Mouse (Mus musculus): ENCODE measurements around the gene Adpgk.

Adpgk gene
- long read RNA-seq, experiment 1, transcript Adpgk-201 (7 exons, 2,464 nt) = major isoform, 11 of 19 reads
- long read RNA-seq, experiment 1, transcript Adpgk-205 (7 exons, 2,484 nt) = minor isoform, 6 of 19 reads
- long read RNA-seq, experiment 1, partial matches to known transcripts = 0 of 19 reads
- long read RNA-seq, experiment 1, other reads (novel, unspliced or antisense) = 2 of 19 reads
- long read RNA-seq, experiment 2, transcript Adpgk-205 (7 exons, 2,484 nt) = minor isoform, 10 of 23 reads
- long read RNA-seq, experiment 2, transcript Adpgk-201 (7 exons, 2,464 nt) = major isoform, 12 of 23 reads
- long read RNA-seq, experiment 2, partial matches to known transcripts = 1 of 23 reads
- long read RNA-seq, experiment 2, other reads (novel, unspliced or antisense) = 0 of 23 reads

DNA sequence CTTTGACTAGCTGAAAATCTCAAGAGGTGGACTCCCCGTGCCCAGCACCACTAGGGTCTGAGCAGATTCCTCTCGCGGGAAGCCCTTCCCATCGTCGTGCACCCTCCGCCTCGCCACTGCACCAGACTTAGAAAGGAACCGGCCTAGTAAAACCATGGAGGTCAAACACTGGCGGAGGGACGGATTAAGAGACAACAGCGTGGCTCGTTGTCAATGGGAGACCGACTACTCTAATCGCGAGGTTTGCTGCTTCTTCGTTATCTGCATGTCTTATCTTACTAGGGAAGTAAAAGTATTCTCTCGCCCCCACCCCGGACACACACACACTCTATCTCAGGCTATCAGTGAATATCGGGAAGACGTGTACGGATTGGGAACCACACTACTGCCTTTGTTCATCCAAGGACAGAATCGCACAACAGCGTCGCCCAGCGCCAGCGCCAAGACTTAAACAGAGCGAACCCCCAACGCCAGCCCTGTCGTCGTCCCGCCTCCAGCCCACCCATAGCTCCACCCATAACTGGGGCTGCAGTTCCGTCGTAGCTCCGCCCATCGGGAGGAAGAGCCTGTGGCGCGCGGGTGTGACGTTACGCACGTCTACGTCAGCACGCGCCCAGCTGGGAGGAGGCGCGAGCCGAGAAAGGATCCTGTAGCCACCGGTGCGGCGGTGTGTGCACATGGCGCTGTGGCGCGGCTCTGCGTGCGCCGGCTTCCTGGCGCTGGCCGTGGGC, at the start of gene Adpgk:
TSS of gene Adpgk (plus strand) at position 602 of the 731 bp plus-strand sequence.
- intact Hi-C loops (cut with DNase I) = loop anchor here (10.0 kb wide), 1 partner anchor 194 kb away; the partner anchor contains the start of gene Arih1

DNA sequence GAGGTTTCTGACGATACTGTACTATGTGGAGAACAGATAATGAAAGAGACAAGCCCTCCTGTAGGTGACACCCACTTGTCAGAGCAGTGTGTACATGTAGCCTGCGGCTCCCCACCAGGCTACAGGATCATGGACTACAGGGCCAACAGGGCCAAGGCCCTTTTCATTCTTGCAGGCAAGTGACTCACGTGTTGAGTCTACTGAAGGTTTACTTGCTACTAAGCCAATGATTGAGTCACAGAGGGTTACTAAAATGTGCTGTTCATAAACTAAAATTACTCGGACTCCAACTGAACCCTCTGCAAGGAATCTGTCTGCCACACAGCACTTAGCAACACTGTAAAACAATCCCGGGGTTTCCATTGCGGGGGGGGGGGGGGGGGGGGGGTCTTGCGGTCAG, 46.2 kb upstream of the Adpgk start:
- intact Hi-C loops (cut with DNase I) = no loop called here

DNA sequence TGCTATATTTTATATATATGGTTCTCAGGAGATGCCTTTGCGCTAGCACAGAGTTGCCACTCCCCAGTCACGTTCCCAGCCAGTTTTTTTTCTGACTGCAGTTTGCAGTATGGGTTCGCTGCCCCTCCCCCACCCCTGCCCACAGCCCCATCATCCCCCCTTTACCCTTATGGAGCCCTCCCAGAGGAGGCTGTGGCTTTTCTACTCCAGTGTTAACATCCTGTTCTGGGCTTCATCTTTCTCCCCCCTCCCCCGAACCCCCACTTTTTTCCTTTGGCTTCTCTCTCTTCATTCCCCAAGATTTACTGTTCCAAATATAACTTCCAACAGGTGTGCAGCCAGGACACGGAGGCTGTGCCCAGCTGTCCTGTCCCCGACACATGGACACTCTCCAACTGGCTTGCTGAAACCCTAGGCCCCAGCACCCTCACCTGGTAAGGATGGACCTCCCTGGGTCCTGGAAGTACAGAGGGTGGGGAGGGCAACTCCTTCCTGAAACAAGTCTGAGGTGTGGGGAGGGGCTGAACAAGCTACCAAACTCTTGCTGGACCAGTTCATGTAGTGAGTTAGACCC, 44.8 kb upstream of the Adpgk start:
- intact Hi-C loops (cut with DNase I) = no loop called here

DNA sequence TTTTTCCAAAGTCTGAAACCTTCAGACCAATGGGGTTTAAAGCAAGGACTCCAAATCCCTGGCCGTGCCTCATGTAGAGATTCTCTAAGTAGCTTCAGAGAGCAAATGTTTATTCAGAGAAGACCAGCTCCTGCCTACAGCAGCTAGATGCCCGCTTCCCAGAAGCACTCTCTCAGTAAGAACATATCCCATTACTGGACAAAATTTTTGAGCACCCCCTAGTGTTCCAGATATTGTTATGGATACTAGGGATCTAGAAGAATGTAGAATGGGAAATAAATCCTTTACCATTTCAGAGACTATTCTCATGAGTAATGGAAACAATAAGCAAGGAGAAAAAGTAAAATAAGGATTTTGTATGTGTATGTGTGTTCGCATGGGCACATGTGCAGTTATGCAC, 42.0 kb upstream of the Adpgk start:
- intact Hi-C loops (cut with DNase I) = no loop called here

DNA sequence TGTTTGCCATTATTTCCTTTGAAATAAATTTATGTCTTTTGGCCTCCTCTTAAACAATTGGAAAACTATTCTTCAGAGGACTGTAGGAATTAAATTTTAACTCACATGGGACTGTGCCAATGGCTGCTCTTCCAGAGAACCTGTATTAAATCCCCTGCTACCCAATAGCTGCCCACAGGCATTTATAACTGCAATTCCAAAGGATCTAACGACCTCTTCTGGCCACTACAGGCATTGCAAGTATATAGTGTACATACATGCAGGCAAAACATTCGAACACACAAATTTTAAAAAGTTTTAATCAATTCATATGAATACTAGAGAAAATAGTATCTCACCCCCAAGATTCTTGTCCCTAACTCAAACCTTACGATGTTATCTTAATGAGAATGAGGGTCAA, 41.1 kb upstream of the Adpgk start:
- intact Hi-C loops (cut with DNase I) = no loop called here

DNA sequence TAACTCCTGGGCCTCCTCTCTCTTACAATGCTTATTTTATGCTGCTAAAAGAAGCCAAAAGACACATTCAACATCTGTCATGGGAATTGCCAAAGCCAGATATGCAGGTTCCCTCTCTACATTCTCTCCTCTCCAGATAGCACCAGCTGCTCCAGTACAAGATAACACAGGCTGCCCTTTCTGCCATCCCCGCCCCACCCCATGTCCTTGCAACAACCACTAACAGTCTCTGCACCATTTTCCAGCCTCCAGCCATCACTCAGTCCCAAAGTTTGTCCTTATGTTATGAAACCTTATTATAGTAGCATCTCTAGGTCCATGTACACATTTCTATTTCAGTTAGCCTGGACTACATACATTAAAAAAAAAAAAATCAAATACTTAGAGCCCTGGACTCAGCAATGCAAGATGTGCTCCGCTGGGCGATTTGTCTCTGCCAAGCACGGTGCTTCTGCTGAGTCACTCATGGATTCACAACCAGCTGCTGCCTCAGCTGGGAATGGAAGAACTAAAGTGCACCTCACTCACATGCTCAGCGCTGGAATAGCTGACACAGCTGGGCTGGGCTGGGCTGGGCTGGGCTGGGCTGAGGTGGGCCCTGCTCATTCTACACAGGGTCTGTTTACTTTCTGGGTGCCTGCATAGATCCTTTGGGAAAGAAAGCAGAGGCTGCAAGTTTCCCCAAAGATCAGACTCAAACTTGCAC, 36.5 kb upstream of the Adpgk start:
- intact Hi-C loops (cut with DNase I) = no loop called here

DNA sequence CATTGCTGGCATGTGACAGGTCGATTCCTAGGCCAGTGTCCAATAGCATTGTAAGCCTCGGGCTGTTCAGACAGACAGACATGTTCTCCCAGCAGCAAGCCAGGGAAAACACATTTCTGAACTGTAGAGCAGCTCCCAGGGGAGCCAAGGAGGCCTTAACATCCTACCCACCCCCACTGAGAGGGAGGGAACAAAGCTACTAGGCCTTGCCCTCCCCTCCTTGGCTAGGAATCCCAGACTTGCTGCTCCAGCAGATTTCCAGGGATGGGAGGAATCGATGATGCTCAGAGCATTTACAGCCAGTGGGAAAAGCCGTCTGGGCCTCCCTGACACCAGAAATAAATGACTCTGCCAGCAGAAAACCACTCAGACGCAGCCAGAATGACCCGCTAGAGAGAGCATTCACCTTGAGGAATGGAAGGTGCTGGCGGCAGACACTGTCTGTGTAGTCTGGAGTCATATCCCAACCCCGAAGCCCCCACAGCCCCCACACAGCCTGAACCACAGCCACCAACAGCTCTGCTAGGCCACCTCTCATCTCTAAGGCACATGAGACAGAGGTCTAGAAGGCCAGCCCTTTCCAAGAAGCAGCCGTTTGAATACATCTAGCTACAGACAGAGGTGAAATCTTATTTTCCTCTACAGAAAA, 31.4 kb upstream of the Adpgk start:
- intact Hi-C loops (cut with DNase I) = no loop called here

DNA sequence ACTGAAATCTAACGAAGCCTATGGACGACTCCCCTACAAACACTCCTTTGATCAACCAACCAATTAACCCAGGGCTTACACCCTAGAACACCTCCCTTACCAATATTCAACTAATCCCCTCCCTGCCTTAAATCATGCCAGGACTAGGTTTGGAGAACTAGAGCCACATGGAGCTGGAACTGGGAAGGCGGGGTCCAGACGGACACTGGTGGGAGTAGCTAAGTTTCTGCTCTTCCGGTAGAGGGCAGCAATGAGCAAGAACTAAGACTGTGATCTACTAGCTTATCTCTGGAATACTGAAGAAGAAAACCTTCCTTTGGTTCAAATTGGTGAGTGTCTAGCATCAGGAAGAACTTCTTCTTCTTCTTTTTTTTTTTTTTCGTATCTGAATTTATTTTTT, 25.0 kb upstream of the Adpgk start:
- intact Hi-C loops (cut with DNase I) = loop anchor here (5.0 kb wide), 1 partner anchor 254 kb away; no protein-coding TSS in a partner anchor

DNA sequence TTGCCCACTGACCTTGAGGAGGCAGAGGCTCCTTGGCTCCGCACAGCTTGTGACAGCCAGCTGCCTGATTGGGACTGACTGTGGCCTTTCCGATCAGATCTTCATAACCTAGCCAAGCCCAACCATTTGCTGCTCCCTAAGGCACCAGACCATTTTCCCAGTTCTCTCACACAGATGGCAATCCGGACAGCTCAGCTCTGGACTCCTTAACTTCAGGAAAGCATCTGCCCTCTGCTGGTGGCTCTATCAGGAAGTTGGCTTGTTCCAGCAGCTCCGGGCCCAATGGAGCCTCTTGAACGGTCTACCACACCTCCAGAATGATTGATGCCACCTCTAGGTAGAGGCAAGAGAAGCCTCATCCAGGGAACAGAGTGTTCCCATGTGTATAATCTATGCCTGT, 21.6 kb upstream of the Adpgk start:
- intact Hi-C loops (cut with DNase I) = loop anchor here (5.0 kb wide), 1 partner anchor 257 kb away; no protein-coding TSS in a partner anchor

DNA sequence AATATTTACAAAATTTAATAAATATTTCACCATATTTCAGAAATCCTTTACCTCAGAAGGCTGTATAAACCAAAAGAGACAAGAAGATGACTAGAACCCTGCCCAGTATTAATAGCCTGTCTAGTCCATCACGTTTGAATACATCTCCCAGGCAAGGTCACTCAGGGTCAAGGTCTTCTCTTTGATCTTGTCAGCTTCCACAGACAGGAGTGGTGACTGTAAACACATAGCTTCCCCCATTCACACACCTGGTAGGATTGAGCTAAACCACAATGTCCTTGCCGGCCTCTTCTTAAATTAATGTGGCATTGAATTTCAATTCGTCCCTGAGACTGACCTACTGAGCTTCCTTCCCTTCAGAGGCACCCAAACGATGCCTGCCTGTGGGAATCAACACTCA, 20.3 kb upstream of the Adpgk start:
- intact Hi-C loops (cut with DNase I) = no loop called here

DNA sequence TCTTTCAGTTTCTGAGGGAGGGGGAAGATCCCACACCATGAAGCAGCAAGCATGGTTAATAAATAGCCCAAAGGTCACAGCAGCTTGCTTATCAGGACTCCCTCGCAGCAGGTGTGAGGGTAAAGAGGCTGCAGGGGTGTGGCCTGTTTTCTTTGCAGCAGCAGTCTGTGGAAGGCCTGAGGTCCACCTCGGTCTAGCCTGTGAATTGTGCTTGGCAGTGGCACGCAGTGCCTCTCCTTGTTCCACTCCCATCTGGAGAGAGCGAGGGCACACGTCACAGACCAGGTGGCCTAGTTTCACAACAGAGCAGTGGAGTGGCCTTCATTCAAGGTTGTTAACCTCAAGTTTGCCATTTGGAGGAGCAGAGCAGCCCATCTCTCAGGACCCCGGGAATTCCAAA, 19.6 kb upstream of the Adpgk start:
- intact Hi-C loops (cut with DNase I) = no loop called here

DNA sequence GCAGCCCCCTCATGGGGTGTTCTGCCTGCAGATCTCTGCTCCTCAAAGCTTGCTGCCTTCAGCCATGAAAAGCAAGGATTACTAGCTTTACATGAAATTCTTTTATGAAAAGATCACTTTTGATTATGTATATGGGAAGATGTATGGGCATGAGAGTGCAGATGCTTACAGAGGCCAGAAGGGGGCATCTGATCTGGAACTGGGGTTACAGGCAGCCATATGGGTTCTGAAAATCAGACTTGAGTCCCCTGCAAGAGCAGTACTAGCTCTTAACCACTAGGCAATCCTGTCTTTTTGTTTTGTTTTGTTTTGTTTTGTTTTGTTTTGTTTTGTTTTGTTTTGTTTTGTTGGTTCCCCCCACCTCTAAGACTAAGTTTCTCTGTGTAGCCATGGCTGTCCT, 18.2 kb upstream of the Adpgk start:
- intact Hi-C loops (cut with DNase I) = no loop called here

DNA sequence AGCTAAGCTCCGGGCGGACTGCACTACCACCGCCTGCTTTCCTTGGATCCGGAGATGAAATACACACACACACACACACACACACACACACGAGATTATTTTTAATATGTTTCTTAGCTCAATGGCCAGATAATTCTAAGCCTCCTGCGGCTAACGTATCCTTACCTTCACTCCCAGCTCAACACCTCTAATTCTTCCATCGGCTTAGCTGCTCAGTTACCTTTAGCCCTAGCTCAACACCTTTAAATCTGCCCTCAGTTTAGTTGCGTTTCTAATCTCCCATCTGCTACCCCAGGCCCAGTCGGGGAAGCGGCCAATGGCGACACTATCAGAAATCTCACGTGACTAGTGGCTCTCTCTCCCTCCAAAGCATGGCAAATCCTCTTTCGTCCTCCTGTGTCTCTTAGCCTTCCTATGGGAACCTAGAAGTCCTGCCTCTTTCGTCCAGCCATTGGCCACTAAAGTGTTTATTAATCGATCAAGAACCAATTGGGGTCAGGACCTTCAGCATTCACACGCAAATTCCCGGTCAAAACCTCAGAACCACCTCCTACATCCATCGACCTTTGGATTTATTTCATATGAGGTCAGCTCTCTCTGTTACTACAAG, 16.4 kb upstream of the Adpgk start:
- intact Hi-C loops (cut with DNase I) = no loop called here

DNA sequence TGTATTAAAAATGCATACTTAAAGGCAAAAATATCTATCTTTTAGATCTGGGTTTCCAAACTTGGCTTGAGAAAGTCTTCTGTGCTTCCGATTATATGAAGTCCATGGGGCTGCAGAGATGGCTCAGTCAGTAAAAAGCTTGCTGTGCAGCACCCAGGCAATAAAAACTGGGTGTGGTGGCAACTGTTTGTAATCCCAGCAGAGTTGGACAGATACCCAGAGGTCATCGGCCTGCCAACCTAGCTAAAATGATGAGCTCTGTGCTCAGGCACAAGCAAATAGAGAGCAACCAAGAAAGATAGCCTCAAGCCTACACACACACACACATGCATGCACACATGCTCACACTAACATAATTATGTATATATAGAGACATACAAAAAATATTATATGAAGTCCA, 13.2 kb upstream of the Adpgk start:
- intact Hi-C loops (cut with DNase I) = no loop called here

DNA sequence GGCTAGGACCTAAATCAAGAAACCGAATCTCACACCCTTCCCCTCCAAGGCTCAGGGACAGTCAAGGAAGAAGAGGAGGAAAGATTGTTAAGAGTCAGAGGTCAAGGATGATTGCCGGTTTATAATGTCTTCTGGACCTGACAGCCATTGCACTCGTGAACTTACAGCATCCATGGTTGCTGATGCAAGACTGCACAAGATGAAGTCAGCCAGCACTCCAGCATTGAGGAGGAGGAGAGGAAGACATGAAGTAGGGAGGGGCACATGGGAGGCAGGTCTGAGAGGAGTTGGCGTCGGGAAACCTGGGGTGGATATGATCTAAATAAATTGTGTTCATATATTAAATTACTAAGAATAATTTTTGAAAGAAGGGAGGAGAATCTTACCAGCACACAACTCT, 12.7 kb upstream of the Adpgk start:
- intact Hi-C loops (cut with DNase I) = no loop called here

DNA sequence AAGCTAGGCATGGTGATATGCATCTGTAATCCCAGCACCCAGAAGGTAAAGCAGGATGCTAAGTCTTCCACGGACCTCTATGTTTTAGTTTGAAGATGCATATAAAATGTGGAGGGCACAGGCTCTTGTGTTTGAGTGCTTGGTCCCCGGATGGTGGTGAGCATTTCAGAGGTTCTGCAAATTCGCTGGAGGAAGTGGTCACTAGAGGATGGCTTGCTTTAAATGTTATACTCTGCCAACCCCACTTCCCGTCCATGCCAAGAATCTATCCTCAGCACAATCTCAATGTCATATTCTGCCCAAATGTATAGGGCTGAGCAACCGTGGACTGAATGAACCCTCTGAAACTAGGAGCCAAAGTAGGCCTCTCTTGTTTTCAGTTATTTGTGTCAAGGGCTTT, 10.5 kb upstream of the Adpgk start:
- intact Hi-C loops (cut with DNase I) = loop anchor here (5.0 kb wide), 1 partner anchor 269 kb away; no protein-coding TSS in a partner anchor

DNA sequence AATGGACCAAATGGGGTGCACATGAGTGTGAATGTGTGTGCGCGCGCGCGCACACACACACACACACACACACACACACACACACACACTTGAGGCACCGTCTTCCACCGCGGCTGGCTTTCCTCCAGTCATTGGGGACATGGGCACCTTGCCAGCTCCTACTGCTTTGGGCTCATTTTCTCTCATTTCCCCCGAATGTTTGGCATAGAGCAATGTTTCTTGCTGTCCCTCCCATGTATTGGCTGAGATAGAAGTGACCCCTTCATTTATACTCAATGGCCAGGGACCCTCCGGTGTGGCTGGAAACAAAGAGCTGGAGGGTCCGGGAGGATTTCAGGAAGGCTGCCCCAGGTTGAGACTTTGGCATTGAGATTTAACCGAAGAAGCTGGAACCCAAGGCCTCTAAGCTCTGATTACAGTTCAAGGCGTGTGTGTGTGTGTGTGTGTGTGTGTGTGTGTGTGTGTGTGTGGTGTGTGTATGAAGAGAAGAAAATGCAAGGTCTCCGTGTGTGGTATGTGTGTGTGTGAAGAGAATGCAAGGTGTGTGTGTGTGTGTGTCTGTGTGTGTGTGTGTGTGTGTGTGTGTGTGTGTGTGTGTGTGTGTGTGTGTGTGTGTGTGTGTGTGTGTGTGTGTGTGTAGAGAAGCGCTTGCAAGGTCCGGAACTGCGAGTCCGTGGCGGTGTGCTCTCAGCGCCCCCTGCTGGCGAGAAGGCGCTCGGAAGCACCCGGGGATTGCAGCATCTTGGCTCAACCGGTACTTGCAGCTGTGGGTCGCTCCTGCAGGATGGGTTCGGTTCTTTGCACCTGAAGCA, 9.3 kb upstream of the Adpgk start:
- intact Hi-C loops (cut with DNase I) = loop anchor here (5.0 kb wide), 1 partner anchor 270 kb away; no protein-coding TSS in a partner anchor

DNA sequence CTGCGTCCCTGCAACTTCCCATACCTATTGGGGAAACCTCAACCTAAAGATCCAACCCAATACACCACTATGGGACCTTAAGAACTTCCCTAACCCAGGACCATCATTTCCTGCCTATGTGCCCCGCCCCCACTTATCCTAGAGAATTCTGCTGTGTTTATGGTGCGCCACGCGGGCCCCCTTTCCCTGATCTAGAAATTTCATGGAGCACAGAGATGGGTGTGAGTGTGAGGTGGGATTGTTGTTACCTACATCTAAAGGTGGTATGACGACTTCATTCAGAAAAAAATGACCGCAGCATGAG, 8.7 kb upstream of the Adpgk start:
- intact Hi-C loops (cut with DNase I) = loop anchor here (5.0 kb wide), 1 partner anchor 270 kb away; no protein-coding TSS in a partner anchor

DNA sequence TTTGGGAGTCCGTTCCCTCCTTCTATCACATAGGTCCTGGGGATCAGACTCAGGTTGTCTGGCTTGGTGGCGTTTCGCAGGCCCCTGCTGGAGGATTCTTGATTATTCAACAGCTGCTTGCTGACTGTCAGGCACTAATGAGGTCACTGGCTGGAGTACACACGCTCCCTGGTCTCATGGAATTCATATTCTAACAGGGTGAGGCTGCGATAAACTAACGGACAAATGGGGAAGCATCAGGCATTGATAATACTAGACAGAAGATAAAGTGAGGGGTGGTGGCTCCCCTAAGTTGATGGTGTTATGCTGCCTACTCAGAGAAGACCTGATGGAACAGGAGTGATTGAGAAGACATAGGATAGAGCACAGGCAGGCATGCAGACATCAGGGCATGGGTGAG, 5.7 kb upstream of the Adpgk start:
- intact Hi-C loops (cut with DNase I) = no loop called here

DNA sequence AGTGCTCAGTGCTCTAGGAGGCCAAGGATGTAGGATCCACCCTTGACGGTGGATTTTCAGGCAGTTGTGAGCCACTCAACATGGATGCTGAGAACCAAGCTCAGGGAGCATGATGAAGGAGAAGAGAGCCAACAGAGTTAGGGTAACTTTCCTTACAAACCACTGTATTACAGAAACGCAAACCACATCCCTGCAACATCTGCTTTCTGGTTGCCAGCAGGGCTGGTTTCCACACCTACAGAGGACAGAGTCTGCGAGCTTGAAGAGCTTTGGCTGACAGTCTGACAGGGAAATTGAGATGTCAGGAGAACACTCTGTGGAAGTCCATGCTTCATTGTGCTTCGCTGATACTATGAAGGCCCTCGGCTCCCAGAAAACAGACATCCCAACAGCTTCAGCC, 3.3 kb upstream of the Adpgk start:
- intact Hi-C loops (cut with DNase I) = no loop called here
